Comparison of ENCODE assay signal across 8 mouse cellular contexts in genomic region chr6:127989624-127990212, GRCm38 (mm10).
DNase-seq lines count a peak whose midpoint lies in the region; ATAC-seq and TF ChIP-seq lines count a peak whose summit lies in the region.

No protein-coding gene starts in this region.

- 68% methylated on average over 11 of the region's 11 CpGs for WGBS in forebrain, embryonic 13.5 days
- WGBS in forebrain, embryonic 12.5 days: 69% methylated on average over 11 of the region's 11 CpGs
- 66% methylated on average over 11 of the region's 11 CpGs for WGBS in forebrain, embryonic 14.5 days
- WGBS in heart, embryonic 14.5 days: 27% methylated on average over 11 of the region's 11 CpGs
- WGBS in lung, embryonic 14.5 days: 43% methylated on average over 11 of the region's 11 CpGs

- no peak overlapping the region for H3K4me2 ChIP-seq in forebrain, embryonic 13.5 days
- H3K4me2 ChIP-seq in forebrain, embryonic 12.5 days: no peak overlapping the region
- H3K4me2 ChIP-seq in forebrain, embryonic 14.5 days (ENCODE audit: low read length): no peak overlapping the region
- peak overlapping the region; percentile 67 for H3K4me2 ChIP-seq in heart, embryonic 14.5 days (ENCODE audit: low read length)
- H3K4me2 ChIP-seq in lung, embryonic 14.5 days: no peak overlapping the region

- ATAC-seq in forebrain, embryonic 13.5 days: peak; percentile 23; the same call in 1 of the 2 replicates
- no peak for ATAC-seq in forebrain, embryonic 12.5 days (ENCODE audit: low FRiP score)
- peak; percentile 38; the same call in 1 of the 2 replicates for ATAC-seq in forebrain, embryonic 14.5 days
- ATAC-seq in heart, embryonic 14.5 days (ENCODE audit: insufficient number of reproducible peaks, insufficient read depth, low FRiP score, low read depth): peak; percentile 88
- peak; percentile 94 for ATAC-seq in lung, embryonic 14.5 days (ENCODE audit: insufficient read depth)

- H3K9me3 ChIP-seq in forebrain, embryonic 13.5 days (replicated peaks): no peaks in the 10 kb centered on the region
- H3K9me3 ChIP-seq in forebrain, embryonic 12.5 days: no peaks in the 10 kb centered on the region
- no peaks in the 10 kb centered on the region for H3K9me3 ChIP-seq in forebrain, embryonic 14.5 days (replicated peaks; ENCODE audit: control insufficient read depth, low read length)
- H3K9me3 ChIP-seq in heart, embryonic 14.5 days (ENCODE audit: control insufficient read depth, low read length): no peaks in the 10 kb centered on the region
- no peaks in the 10 kb centered on the region for H3K9me3 ChIP-seq in lung, embryonic 14.5 days (ENCODE audit: low read depth, low read length)

- no peaks in the 10 kb centered on the region for H3K36me3 ChIP-seq in forebrain, embryonic 13.5 days (ENCODE audit: poor library complexity, severe bottlenecking)
- H3K36me3 ChIP-seq in forebrain, embryonic 12.5 days (replicated peaks): no peaks in the 10 kb centered on the region
- no peaks in the 10 kb centered on the region for H3K36me3 ChIP-seq in forebrain, embryonic 14.5 days (ENCODE audit: control insufficient read depth, insufficient read depth, low read length)
- H3K36me3 ChIP-seq in heart, embryonic 14.5 days (ENCODE audit: control insufficient read depth, insufficient read depth, low read length): peaks cover 13% of the 10 kb centered on the region; the same call in 1 of the 2 replicates
- H3K36me3 ChIP-seq in lung, embryonic 14.5 days (ENCODE audit: insufficient read depth): no peaks in the 10 kb centered on the region

- H3K27me3 ChIP-seq in forebrain, embryonic 13.5 days: no peaks in the 10 kb centered on the region
- H3K27me3 ChIP-seq in forebrain, embryonic 12.5 days: no peaks in the 10 kb centered on the region
- no peaks in the 10 kb centered on the region for H3K27me3 ChIP-seq in forebrain, embryonic 14.5 days (replicated peaks; ENCODE audit: control insufficient read depth, insufficient read depth, low read length)
- H3K27me3 ChIP-seq in heart, embryonic 14.5 days (ENCODE audit: control insufficient read depth, insufficient read depth, low read length): no peaks in the 10 kb centered on the region
- H3K27me3 ChIP-seq in lung, embryonic 14.5 days (ENCODE audit: insufficient read depth, low read length): no peaks in the 10 kb centered on the region

- H3K4me3 ChIP-seq in forebrain, embryonic 13.5 days: no peak overlapping the region
- no peak overlapping the region for H3K4me3 ChIP-seq in forebrain, embryonic 12.5 days (replicated peaks)
- no peak overlapping the region for H3K4me3 ChIP-seq in forebrain, embryonic 14.5 days (ENCODE audit: low read depth, low read length)
- H3K4me3 ChIP-seq in heart, embryonic 14.5 days (ENCODE audit: control insufficient read depth in 1 of 2, insufficient read depth in 1 of 2, low read depth in 1 of 2, low read length in 2 of 2): peak overlapping the region; percentile 38 to 44
- H3K4me3 ChIP-seq in lung, embryonic 14.5 days (ENCODE audit: low read depth, low read length): no peak overlapping the region

- H3K4me1 ChIP-seq in forebrain, embryonic 13.5 days: peaks cover 14% of the 10 kb centered on the region
- H3K4me1 ChIP-seq in forebrain, embryonic 12.5 days: peaks cover 12% of the 10 kb centered on the region; the same call in 1 of the 2 replicates
- peaks cover 7% of the 10 kb centered on the region; the same call in 1 of the 2 replicates for H3K4me1 ChIP-seq in forebrain, embryonic 14.5 days (ENCODE audit: control insufficient read depth, insufficient read depth, low read length)
- peaks cover 76 to 91% of the 10 kb centered on the region in 2 experiments for H3K4me1 ChIP-seq in heart, embryonic 14.5 days (ENCODE audit: control insufficient read depth in 2 of 2, insufficient read depth in 2 of 2, low read length in 2 of 2)
- peaks cover 12% of the 10 kb centered on the region; the same call in 1 of the 2 replicates for H3K4me1 ChIP-seq in lung, embryonic 14.5 days (ENCODE audit: insufficient read depth)

- H3K9ac ChIP-seq in forebrain, embryonic 13.5 days: no peak overlapping the region
- no peak overlapping the region for H3K9ac ChIP-seq in forebrain, embryonic 12.5 days
- no peak overlapping the region for H3K9ac ChIP-seq in forebrain, embryonic 14.5 days (ENCODE audit: low read length)
- H3K9ac ChIP-seq in heart, embryonic 14.5 days (ENCODE audit: low read length): peak overlapping the region; percentile 79
- no peak overlapping the region for H3K9ac ChIP-seq in lung, embryonic 14.5 days

- DNase-seq in forebrain, embryonic 14.5 days (ENCODE audit: low spot score): peak; percentile 73
- DNase-seq in kidney, postnatal 10 days: peak; percentile 89
- peak; percentile 93 for DNase-seq in lung, embryonic 14.5 days
- DNase-seq in skeletal muscle tissue, adult 2 months (ENCODE audit: low read depth, low spot score): peak; percentile 93
- DNase-seq in embryo, embryonic 10.5 days (ENCODE audit: low spot score): no peak

- no peak for TF ChIP-seq CTCF in lung, embryonic 14.5 days (IDR thresholded peaks at IDR 0.05; ENCODE audit: low read depth)

- H3K27ac ChIP-seq in forebrain, embryonic 13.5 days: 0 out of 2 replicates have a peak overlapping the region, but pooled peaks have one; percentile 25
- H3K27ac ChIP-seq in forebrain, embryonic 12.5 days: no peak overlapping the region
- H3K27ac ChIP-seq in forebrain, embryonic 14.5 days (ENCODE audit: low read depth, low read length): no peak overlapping the region
- H3K27ac ChIP-seq in heart, embryonic 14.5 days (replicated peaks in 1 of 2; ENCODE audit: control insufficient read depth in 1 of 2, insufficient read depth in 1 of 2, low read depth in 2 of 2, low read length in 2 of 2): peak overlapping the region; percentile 96 to 98
- H3K27ac ChIP-seq in lung, embryonic 14.5 days (ENCODE audit: low read depth): peak overlapping the region; percentile 85

Comparison
In these comparisons a context has a peak if more than half of its experiments do, and no peak if none do; other contexts are left out.
1. H3K27ac ChIP-seq: peak in forebrain, embryonic 13.5 days (single experiment), heart, embryonic 14.5 days (2 of 2) and lung, embryonic 14.5 days (single experiment); none in forebrain, embryonic 12.5 days (single experiment) and forebrain, embryonic 14.5 days (single experiment).
2. H3K4me3 ChIP-seq: peak in heart, embryonic 14.5 days (2 of 2); none in forebrain, embryonic 13.5 days (single experiment), forebrain, embryonic 12.5 days (single experiment), forebrain, embryonic 14.5 days (single experiment) and lung, embryonic 14.5 days (single experiment).